Mouse (Mus musculus) megakaryocyte, embryonic 14.5 days (primary cell): Measurements from ENCODE around the gene Msantd2.

Source experiments
- FLI1 ChIP-seq: IDR thresholded peaks from 2 replicates; pipeline ENCODE4 v1.6.1; 2012; ENCODE audit warnings: low read length, inconsistent platforms, mixed read lengths
- GATA1 ChIP-seq: IDR thresholded peaks from 3 replicates; pipeline ENCODE4 v1.6.1; 2012; ENCODE audit warnings: mixed read lengths, low read length, inconsistent platforms, borderline replicate concordance

GRCm38 (mm10) chr9:37540701-37541575 is 51.8 kb downstream of the Msantd2 start:
- TF ChIP-seq FLI1 = no peak
- TF ChIP-seq GATA1 = no peak
